Mouse (Mus musculus) ES-E14 (cell line): ENCODE data around the gene Tcp10c. TPM values are rescaled to one million over a fixed set of nuclear protein-coding genes. Genes with fewer than 3 reads are reported as not detected.
"Not testable (repeated sequence)": the region's sequence is repeated elsewhere in the genome, so short reads cannot be mapped to it uniquely, and the experiment has no call there.

ENCODE experiments used
- DNase-seq: peaks from one replicate; pipeline ENCODE4 v3.0.0-alpha.2; 2013; ENCODE audit warnings: low read depth, low spot score
- H3K27ac ChIP-seq: 2 replicates; pipeline ENCODE4 v1.5.1; 2012; ENCODE audit warnings: low read depth, mild to moderate bottlenecking, low read length, moderate library complexity, mixed read lengths; ENCODE audit not compliant: poor library complexity, insufficient read depth, severe bottlenecking
- H3K36me3 ChIP-seq: 2 replicates; pipeline ENCODE4 v1.6.1; 2012; ENCODE audit warnings: mild to moderate bottlenecking, low read length, moderate library complexity, mixed read lengths; ENCODE audit not compliant: control insufficient read depth, poor library complexity, insufficient read depth, severe bottlenecking
- H3K4me1 ChIP-seq, 2 experiments: fragments of 150-350 bp in 1 of 2; sonication (generic) in 1 of 2; 2 replicates each; pipeline ENCODE4 v1.6.1; 2012; ENCODE audit warnings: low read length in 2 of 2, mild to moderate bottlenecking in 1 of 2, mixed read lengths in 1 of 2; ENCODE audit not compliant: control insufficient read depth in 2 of 2, insufficient read depth in 2 of 2, poor library complexity in 1 of 2
- H3K4me3 ChIP-seq, 2 experiments: fragments of 150-350 bp in 1 of 2; sonication (generic) in 1 of 2; 2 replicates each; pipeline ENCODE4 v1.5.1; 2012; ENCODE audit warnings: low read length in 2 of 2, low read depth in 1 of 2, mild to moderate bottlenecking in 1 of 2, mixed read lengths in 1 of 2; ENCODE audit not compliant: insufficient read depth in 1 of 2, poor library complexity in 1 of 2, severe bottlenecking in 1 of 2
- H3K9ac ChIP-seq: 2 replicates; pipeline ENCODE4 v1.6.1; 2012; ENCODE audit warnings: low read depth, mild to moderate bottlenecking, low read length, mixed read lengths; ENCODE audit not compliant: poor library complexity, insufficient read depth, severe bottlenecking
- H3K9me3 ChIP-seq: fragments of 150-350 bp; sonication (generic); 2 replicates; pipeline ENCODE4 v1.6.1; 2012; ENCODE audit warnings: low read depth, mild to moderate bottlenecking, low read length; ENCODE audit not compliant: control insufficient read depth, insufficient read depth
- in situ Hi-C, 2 experiments: fragments of 600-800 bp; cut with MboI; formaldehyde crosslinking; loops; one replicate each; pipeline ENCODE4 v1.15.1; 2025; ENCODE audit warnings: low sequenced_read_pairs in 2 of 2, inconsistent platforms in 1 of 2; ENCODE audit not compliant: unreplicated experiment in 2 of 2
- total RNA-seq: library from RNA; depleted of rRNA; stranded (reverse); fragments of 300-350 nt; gene quantifications from 2 replicates; pipeline ENCODE4 v1.2.3, GENCODE M21; 2012; rRNA removed

Tcp10c gene
- total RNA-seq: not detected in 2 replicates

DNA sequence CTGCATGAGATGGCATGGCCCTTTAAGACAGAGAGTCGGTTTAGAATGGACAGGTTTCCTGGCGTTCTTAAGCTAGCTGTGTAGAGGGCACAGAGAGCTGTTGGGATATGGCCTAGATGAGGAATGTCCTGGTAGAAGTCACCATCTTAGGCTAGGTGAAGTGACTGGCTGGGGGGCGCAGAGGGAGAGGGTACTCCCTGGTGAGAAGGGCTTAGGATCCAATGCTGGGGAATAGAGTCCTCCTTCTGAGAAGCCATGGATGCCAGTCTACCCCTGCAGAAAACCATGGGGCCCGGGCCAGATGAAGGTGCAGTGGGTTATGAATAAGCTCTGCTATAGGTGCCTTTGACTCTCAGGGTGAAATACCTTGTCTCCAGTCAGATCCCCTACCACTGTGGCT, at the start of gene Tcp10c:
Tcp10c (plus strand) TSS at position 52 of the 400 bp plus-strand sequence.
- DNase-seq, H3K9ac ChIP-seq, H3K9me3 ChIP-seq, H3K4me1 ChIP-seq, H3K36me3 ChIP-seq, in situ Hi-C loops, H3K4me3 ChIP-seq, H3K27ac ChIP-seq: not testable (repeated sequence)

DNA sequence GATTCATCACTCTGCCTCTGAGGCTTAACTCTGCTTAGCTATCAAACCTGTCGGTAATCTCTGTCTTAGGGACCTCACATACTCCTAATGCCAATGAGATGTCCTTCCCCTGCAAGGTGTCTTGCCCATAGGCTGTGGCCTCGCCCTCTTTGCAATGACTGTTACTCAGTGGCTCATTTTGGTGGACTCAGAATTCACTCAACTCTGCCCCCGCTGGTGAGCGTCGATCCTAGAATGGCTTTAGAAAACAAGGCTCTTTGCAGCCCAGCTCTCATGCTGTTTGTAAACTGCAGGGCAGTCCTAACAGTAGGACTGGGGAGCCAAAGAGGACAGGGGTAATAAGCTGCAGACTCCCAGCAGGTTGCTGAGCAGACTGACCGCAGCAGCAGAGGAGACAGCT, 46.5 kb upstream of the Tcp10c start:
- H3K27ac ChIP-seq, in situ Hi-C loops, H3K4me1 ChIP-seq, DNase-seq, H3K36me3 ChIP-seq, H3K4me3 ChIP-seq, H3K9ac ChIP-seq, H3K9me3 ChIP-seq: not testable (repeated sequence)

DNA sequence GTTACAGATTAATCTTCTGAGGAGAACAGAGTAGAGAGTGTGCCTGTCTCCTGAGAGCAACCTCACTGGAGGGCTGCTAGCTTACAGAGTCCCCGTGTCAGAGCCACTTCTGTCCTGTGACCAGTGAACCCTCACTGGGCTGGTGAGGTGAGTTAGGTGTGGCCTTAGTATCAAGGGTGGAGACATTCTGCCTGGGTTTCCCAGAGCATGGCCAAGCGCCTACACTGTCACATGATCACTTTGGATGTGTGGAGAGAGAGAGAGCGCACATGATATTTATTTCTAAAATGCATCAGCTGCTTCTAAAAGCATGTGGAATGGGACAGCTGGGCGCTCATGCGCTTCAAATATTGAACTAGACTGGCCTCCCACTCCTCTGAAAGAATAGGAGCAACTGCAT, 46.0 kb upstream of the Tcp10c start:
- DNase-seq, H3K4me3 ChIP-seq, H3K9me3 ChIP-seq, H3K27ac ChIP-seq, H3K9ac ChIP-seq, H3K4me1 ChIP-seq, H3K36me3 ChIP-seq, in situ Hi-C loops: not testable (repeated sequence)

DNA sequence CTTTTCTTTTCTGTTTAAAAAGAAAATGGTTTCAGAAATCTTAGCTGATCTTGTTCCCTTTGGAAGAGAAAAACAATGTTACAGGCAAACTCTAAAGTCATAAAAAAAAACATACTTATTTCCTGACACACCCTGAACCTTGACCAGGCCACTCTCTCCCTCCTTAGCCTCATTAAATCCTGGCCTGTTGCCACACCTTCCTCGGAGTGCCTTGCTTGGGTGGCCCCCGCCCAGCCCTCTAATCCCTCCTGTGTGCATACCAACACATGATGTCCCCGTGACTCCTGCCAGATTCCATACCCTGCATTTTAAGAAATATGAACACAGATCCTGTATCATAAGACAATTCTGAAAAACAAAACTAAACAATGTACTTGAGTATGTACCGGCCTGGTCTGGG, 45.6 kb upstream of the Tcp10c start:
- in situ Hi-C loops, DNase-seq, H3K36me3 ChIP-seq, H3K9ac ChIP-seq, H3K9me3 ChIP-seq, H3K4me3 ChIP-seq, H3K27ac ChIP-seq, H3K4me1 ChIP-seq: not testable (repeated sequence)

DNA sequence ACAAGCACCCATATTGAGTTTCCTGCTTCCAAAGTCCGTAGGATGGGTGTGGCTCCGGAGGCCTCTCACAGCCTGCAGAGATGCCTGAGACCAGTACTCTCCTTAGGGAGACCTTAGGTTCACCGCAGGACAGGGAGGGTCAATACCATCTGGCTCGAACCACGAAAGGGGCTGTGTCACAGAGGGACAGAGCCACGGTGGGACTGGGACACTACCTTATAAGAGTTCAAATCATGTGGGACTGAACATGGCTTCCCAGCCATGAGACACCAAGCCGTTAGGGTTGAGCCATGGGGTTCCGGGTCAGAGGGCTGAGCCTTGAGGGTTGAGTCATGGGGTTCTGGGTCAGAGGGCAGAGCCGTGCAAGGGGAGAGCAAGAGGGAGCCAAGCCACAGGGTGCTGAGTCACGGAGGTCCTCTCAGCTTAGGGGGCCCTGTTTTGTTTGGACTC, 45.2 kb upstream of the Tcp10c start:
- H3K27ac ChIP-seq, H3K9ac ChIP-seq, H3K4me3 ChIP-seq, H3K9me3 ChIP-seq, in situ Hi-C loops, DNase-seq, H3K4me1 ChIP-seq, H3K36me3 ChIP-seq: not testable (repeated sequence)

DNA sequence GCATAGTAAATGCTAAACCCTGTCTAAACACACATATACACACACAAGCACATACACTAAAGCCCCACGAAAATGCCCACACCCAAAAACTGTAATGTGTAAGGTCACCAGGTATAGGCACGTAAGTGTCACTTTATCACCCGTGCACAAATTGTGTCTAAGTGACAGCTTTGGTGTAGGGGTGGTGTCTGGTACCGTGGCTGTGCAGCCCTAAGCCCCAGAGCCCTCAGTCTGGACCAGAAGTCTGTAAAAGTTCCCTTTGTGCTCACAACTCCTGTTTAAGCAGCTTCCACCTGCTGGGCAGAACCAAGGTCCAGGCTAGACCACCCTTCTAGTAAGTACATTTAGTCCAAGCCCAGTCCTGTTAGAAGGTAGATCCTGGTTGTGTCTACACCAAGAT, 24.4 kb upstream of the Tcp10c start:
- in situ Hi-C loops, H3K27ac ChIP-seq, H3K9me3 ChIP-seq, H3K36me3 ChIP-seq, H3K9ac ChIP-seq, H3K4me3 ChIP-seq, H3K4me1 ChIP-seq, DNase-seq: not testable (repeated sequence)

DNA sequence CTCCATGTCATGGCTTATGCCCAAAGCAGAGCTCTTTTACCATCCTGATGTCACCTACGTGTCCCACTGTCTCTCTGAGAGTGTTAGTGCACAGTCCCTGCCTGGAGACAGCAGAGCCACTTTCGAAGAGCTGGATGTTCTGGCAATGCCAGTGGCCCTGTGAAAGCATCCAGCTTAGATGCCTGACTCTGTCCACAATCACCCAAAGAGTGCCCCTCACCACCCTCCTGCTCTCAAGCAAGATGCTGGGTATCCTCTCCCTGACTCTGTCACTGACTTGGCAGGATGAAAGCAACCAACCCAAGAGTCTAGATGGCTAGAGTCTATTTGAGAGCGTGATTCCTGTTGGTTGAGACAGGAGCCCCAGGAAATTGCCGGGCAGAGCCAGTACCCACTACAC, 23.2 kb upstream of the Tcp10c start:
- H3K9ac ChIP-seq, H3K36me3 ChIP-seq, H3K9me3 ChIP-seq, DNase-seq, in situ Hi-C loops, H3K27ac ChIP-seq, H3K4me3 ChIP-seq, H3K4me1 ChIP-seq: not testable (repeated sequence)

DNA sequence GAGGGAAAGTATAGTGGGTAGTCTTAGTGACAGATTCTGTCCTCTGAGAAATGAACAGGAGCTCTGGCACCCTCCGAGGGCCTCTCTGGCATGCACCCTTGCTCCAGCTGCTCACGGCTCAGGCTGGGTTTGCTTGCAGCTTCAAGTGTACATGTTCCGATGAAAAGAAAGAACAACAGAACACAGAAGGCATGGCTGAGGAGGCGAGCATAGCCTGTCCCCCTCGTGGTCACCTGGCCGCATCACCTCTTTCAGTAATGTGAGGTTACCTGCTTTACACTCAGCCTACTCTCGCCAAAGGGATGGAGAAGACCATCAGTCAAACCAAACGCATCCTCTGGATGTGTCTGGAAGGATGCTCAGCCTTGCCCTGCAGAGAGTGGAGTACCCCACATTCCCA, 21.9 kb upstream of the Tcp10c start:
- H3K9ac ChIP-seq, H3K36me3 ChIP-seq, H3K4me3 ChIP-seq, H3K4me1 ChIP-seq, DNase-seq, H3K9me3 ChIP-seq, H3K27ac ChIP-seq, in situ Hi-C loops: not testable (repeated sequence)
